Mouse (Mus musculus): ENCODE measurements around the gene Hist2h2aa2. TPM values are rescaled to one million over a fixed set of nuclear protein-coding genes. Genes with fewer than 3 reads are reported as not detected.

Hist2h2aa2 gene
- total RNA-seq, 1 experiment: 2,531 TPM

DNA sequence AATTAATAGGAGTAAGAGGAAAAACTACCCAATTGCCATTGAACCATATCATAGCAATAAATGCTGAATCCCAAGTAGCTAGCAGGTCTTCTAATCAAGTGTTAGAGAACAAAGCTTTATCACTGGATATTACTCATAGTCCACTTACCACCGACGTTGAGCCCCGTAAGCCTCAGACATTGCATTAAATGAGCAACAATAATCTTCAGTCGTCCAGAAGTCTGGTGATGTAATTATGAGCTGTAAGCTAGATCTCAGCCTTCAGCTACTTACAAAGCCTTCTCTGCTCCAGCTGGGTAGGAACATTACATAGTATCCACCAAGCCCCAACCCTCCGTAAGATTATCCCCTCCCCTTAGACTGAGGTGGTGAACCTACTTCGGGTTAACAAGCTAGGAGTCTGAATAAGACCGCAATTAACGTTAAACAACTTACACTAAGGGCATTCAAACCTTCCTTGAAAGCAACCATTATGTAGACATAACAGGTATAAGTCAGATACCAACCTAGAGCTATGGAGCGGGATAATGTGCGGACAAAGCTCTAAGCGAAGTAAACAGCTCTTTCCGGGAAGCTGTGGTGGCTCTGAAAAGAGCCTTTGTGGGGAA, 2.1 kb downstream of the Hist2h2aa2 start:
- Histone ChIP-seq H3K27ac (ENCODE audit: insufficient read depth, low read depth, low read length, poor library complexity, severe bottlenecking) (peak overlapping the region; percentile 91), H3K4me3 (ENCODE audit: insufficient read depth in 1 of 2, low read depth in 1 of 2, low read length in 2 of 2, poor library complexity in 1 of 2, severe bottlenecking in 1 of 2) (peak overlapping the region; percentile 74 to 81), H3K36me3 (ENCODE audit: control insufficient read depth, insufficient read depth, low read length, poor library complexity, severe bottlenecking) (no peaks in the 10 kb centered on the region), H3K9me3 (ENCODE audit: control insufficient read depth, insufficient read depth, low read depth, low read length) (no peaks in the 10 kb centered on the region), H3K4me1 (ENCODE audit: control insufficient read depth in 2 of 2, insufficient read depth in 2 of 2, low read length in 2 of 2, poor library complexity in 1 of 2) (peaks cover 3 to 9% of the 10 kb centered on the region in 2 experiments; a peak in 3 of 4 replicates), H3K9ac (ENCODE audit: insufficient read depth, low read depth, low read length, poor library complexity, severe bottlenecking) (peak overlapping the region; percentile 89)
- no peak for TF ChIP-seq MAFK (IDR thresholded peaks at IDR 0.05; ENCODE audit: insufficient read depth, low read depth, low read length)
- TF ChIP-seq CHD2 (IDR thresholded peaks at IDR 0.05; ENCODE audit: low read depth, low read length): no peak
- no peak for TF ChIP-seq ZNF384 (IDR thresholded peaks at IDR 0.05; ENCODE audit: low read depth, low read length)
- TF ChIP-seq HCFC1 (IDR thresholded peaks at IDR 0.05; ENCODE audit: borderline replicate concordance, insufficient read depth, low read length): no peak
- no peak for TF ChIP-seq ZC3H11A (IDR thresholded peaks at IDR 0.05; ENCODE audit: borderline replicate concordance, low read depth, low read length)
- no peak for DNase-seq (ENCODE audit: low read depth, low spot score)
- in situ Hi-C loops (cut with MboI; ENCODE audit: low sequenced_read_pairs in 2 of 2, unreplicated experiment in 2 of 2): no loop called here

- Histone ChIP-seq H3K9ac (ENCODE audit: insufficient read depth, low read depth, low read length, poor library complexity, severe bottlenecking) (peak overlapping the region; percentile 89), H3K27ac (ENCODE audit: insufficient read depth, low read depth, low read length, poor library complexity, severe bottlenecking) (peak overlapping the region; percentile 91; the same call in 1 of the 2 replicates), H3K36me3 (ENCODE audit: control insufficient read depth, insufficient read depth, low read length, poor library complexity, severe bottlenecking) (no peaks in the 10 kb centered on the region), H3K4me1 (ENCODE audit: control insufficient read depth in 2 of 2, insufficient read depth in 2 of 2, low read length in 2 of 2, poor library complexity in 1 of 2) (peaks cover 3 to 8% of the 10 kb centered on the region in 2 experiments; a peak in 3 of 4 replicates), H3K9me3 (ENCODE audit: control insufficient read depth, insufficient read depth, low read depth, low read length) (no peaks in the 10 kb centered on the region), H3K4me3 (ENCODE audit: insufficient read depth in 1 of 2, low read depth in 1 of 2, low read length in 2 of 2, poor library complexity in 1 of 2, severe bottlenecking in 1 of 2) (peak overlapping the region; percentile 74 to 81)
- TF ChIP-seq ZC3H11A (IDR thresholded peaks at IDR 0.05; ENCODE audit: borderline replicate concordance, low read depth, low read length): no peak
- no peak for TF ChIP-seq HCFC1 (IDR thresholded peaks at IDR 0.05; ENCODE audit: borderline replicate concordance, insufficient read depth, low read length)
- no peak for TF ChIP-seq CHD2 (IDR thresholded peaks at IDR 0.05; ENCODE audit: low read depth, low read length)
- TF ChIP-seq MAFK (IDR thresholded peaks at IDR 0.05; ENCODE audit: insufficient read depth, low read depth, low read length): no peak
- no peak for TF ChIP-seq ZNF384 (IDR thresholded peaks at IDR 0.05; ENCODE audit: low read depth, low read length)
- no peak for DNase-seq (ENCODE audit: low read depth, low spot score)
- in situ Hi-C loops (cut with MboI; ENCODE audit: low sequenced_read_pairs in 2 of 2, unreplicated experiment in 2 of 2): no loop called here
Measured at GRCm38 (mm10) chr3:96237335-96237903, 2.7 kb downstream of the Hist2h2aa2 start.

DNA sequence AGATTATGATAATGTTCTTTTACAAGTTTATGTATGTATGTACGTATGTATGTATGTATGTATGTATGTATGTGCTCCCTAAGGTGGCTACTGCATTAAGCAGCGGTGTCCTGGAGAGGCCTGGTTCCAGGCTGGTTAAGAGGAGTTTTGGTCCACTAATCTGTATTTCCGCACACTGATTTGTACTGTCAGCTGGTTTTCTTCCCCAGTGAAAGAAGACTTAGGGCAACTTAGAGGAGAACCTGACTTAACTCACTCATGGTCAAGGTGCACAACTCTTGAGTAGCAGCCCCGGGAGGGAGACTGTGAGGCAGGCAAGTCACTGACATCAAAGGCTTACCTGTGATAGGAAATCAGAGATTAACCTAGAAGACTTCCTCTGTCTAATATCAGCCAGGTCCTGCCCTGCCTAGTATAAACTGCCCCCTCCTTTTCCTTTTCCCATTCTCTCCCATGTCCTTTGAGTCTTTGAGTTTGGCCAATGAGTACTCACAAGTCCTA, 3.2 kb downstream of the Hist2h2aa2 start:
- H3K4me1 ChIP-seq (ENCODE audit: control insufficient read depth in 2 of 2, insufficient read depth in 2 of 2, low read length in 2 of 2, poor library complexity in 1 of 2): peaks cover 3 to 5% of the 10 kb centered on the region in 2 experiments; a peak in 3 of 4 replicates
- no peak for TF ChIP-seq MAFK (IDR thresholded peaks at IDR 0.05; ENCODE audit: insufficient read depth, low read depth, low read length)
- TF ChIP-seq ZC3H11A (IDR thresholded peaks at IDR 0.05; ENCODE audit: borderline replicate concordance, low read depth, low read length): no peak
- TF ChIP-seq ZNF384 (IDR thresholded peaks at IDR 0.05; ENCODE audit: low read depth, low read length): no peak
- no peak for TF ChIP-seq CHD2 (IDR thresholded peaks at IDR 0.05; ENCODE audit: low read depth, low read length)
- no peak for TF ChIP-seq HCFC1 (IDR thresholded peaks at IDR 0.05; ENCODE audit: borderline replicate concordance, insufficient read depth, low read length)
- peak overlapping the region; percentile 89; the same call in 1 of the 2 replicates for H3K9ac ChIP-seq (ENCODE audit: insufficient read depth, low read depth, low read length, poor library complexity, severe bottlenecking)
- H3K36me3 ChIP-seq (ENCODE audit: control insufficient read depth, insufficient read depth, low read length, poor library complexity, severe bottlenecking): no peaks in the 10 kb centered on the region
- peak overlapping the region; percentile 7; the same call in 1 of the 2 replicates for H3K27ac ChIP-seq (ENCODE audit: insufficient read depth, low read depth, low read length, poor library complexity, severe bottlenecking)
- no peak for DNase-seq (ENCODE audit: low read depth, low spot score)
- peak overlapping the region; percentile 74 to 81 for H3K4me3 ChIP-seq (ENCODE audit: insufficient read depth in 1 of 2, low read depth in 1 of 2, low read length in 2 of 2, poor library complexity in 1 of 2, severe bottlenecking in 1 of 2)
- H3K9me3 ChIP-seq (ENCODE audit: control insufficient read depth, insufficient read depth, low read depth, low read length): no peaks in the 10 kb centered on the region
- in situ Hi-C loops (cut with MboI; ENCODE audit: low sequenced_read_pairs in 2 of 2, unreplicated experiment in 2 of 2): no loop called here

DNA sequence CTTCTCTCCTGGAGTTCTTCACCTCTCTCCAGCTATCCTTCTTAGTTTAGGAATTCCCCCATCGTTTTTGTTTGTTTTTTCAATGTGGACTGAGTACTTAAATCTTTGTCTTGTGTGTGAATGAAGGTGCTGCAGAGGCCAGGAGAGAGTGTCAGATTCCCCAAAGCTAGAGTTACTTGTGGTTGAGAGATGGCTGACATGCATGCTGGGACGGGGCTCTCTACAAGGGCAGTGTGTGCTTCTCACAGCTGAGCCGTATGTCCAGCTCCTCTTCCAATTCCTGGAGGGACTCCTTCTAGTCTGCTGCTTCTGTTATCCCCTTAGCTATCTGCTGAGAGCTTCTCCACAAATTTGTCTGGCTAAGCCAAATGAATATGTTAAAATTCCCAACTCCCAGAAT, 4.2 kb downstream of the Hist2h2aa2 start:
- TF ChIP-seq HCFC1 (IDR thresholded peaks at IDR 0.05; ENCODE audit: borderline replicate concordance, insufficient read depth, low read length) (no peak), MAFK (IDR thresholded peaks at IDR 0.05; ENCODE audit: insufficient read depth, low read depth, low read length) (no peak), ZC3H11A (IDR thresholded peaks at IDR 0.05; ENCODE audit: borderline replicate concordance, low read depth, low read length) (no peak), CHD2 (IDR thresholded peaks at IDR 0.05; ENCODE audit: low read depth, low read length) (no peak), ZNF384 (IDR thresholded peaks at IDR 0.05; ENCODE audit: low read depth, low read length) (no peak)
- H3K9me3 ChIP-seq (ENCODE audit: control insufficient read depth, insufficient read depth, low read depth, low read length): no peaks in the 10 kb centered on the region
- no peak overlapping the region for H3K4me3 ChIP-seq (ENCODE audit: insufficient read depth in 1 of 2, low read depth in 1 of 2, low read length in 2 of 2, poor library complexity in 1 of 2, severe bottlenecking in 1 of 2)
- H3K4me1 ChIP-seq (ENCODE audit: control insufficient read depth in 2 of 2, insufficient read depth in 2 of 2, low read length in 2 of 2, poor library complexity in 1 of 2): peaks cover under 1 to 5% of the 10 kb centered on the region in 2 experiments; a peak in 3 of 4 replicates
- no peak for DNase-seq (ENCODE audit: low read depth, low spot score)
- H3K9ac ChIP-seq (ENCODE audit: insufficient read depth, low read depth, low read length, poor library complexity, severe bottlenecking): no peak overlapping the region
- in situ Hi-C loops (cut with MboI; ENCODE audit: low sequenced_read_pairs in 2 of 2, unreplicated experiment in 2 of 2): no loop called here
- no peak overlapping the region for H3K27ac ChIP-seq (ENCODE audit: insufficient read depth, low read depth, low read length, poor library complexity, severe bottlenecking)
- H3K36me3 ChIP-seq (ENCODE audit: control insufficient read depth, insufficient read depth, low read length, poor library complexity, severe bottlenecking): no peaks in the 10 kb centered on the region

All from ES-E14 (cell line).